Comparison of ENCODE assay signal across 6 mouse cellular contexts in genomic region chr4:3373027-3373763, GRCm38 (mm10).
DNase-seq lines count a peak whose midpoint lies in the region; ATAC-seq and TF ChIP-seq lines count a peak whose summit lies in the region.
"Not testable (repeated sequence)": the region's sequence is repeated elsewhere in the genome, so short reads cannot be mapped to it uniquely, and the experiment has no call there.

No protein-coding gene starts in this region.

- not testable (repeated sequence) for H3K9me3 ChIP-seq in liver, postnatal 0 days (ENCODE audit: low read length)

- H3K9ac ChIP-seq in liver, postnatal 0 days (replicated peaks), result not testable (repeated sequence)

- TF ChIP-seq CTCF in kidney, adult 2 months (conservative IDR thresholded peaks at IDR 0.05; ENCODE audit: insufficient read depth, insufficient read length, low read depth, low read length); liver, postnatal 0 days (IDR thresholded peaks at IDR 0.05; ENCODE audit: low read depth): not testable (repeated sequence)

- not testable (repeated sequence) for H3K4me3 ChIP-seq in kidney, adult 2 months (ENCODE audit: insufficient read depth, low read depth, low read length); liver, postnatal 0 days (ENCODE audit: low read depth, low read length)

- not testable (repeated sequence) for TF ChIP-seq EP300 in liver, postnatal 0 days (IDR thresholded peaks at IDR 0.05; ENCODE audit: low read depth)

- 26% methylated on average over 8 of the region's 8 CpGs for WGBS in kidney, adult 2 months
- 47% methylated on average over 8 of the region's 8 CpGs for WGBS in liver, postnatal 0 days (ENCODE audit: insufficient replicate concordance)

- H3K4me2 ChIP-seq in liver, postnatal 0 days (ENCODE audit: low read depth, low read length), result not testable (repeated sequence)

- peak overlapping the region; percentile 31; the same call in 1 of the 2 replicates for H3K27ac ChIP-seq in kidney, adult 2 months (ENCODE audit: insufficient read depth, low read depth, low read length)
- H3K27ac ChIP-seq in liver, postnatal 0 days (ENCODE audit: low read depth), result not testable (repeated sequence)

- peak; percentile 6 for DNase-seq in adrenal gland, adult 2 months
- peak; percentile 2 for DNase-seq in forelimb bud, embryonic 11.5 days (ENCODE audit: low read depth, low spot score)
- peak; percentile 32 for DNase-seq in kidney, adult 2 months
- DNase-seq in kidney, postnatal 10 days, result peak; percentile 29
- peak; percentile 17 for DNase-seq in liver
- peak; percentile 32 for DNase-seq in liver, postnatal 0 days

- not testable (repeated sequence) for H3K36me3 ChIP-seq in kidney, adult 2 months (ENCODE audit: control insufficient read depth, insufficient read depth, low read length); liver, postnatal 0 days (replicated peaks; ENCODE audit: insufficient read depth, low read length)

- ATAC-seq in liver, postnatal 0 days, result peak; percentile 64

- not testable (repeated sequence) for TF ChIP-seq POLR2A in kidney, adult 2 months (IDR thresholded peaks at IDR 0.05; ENCODE audit: low read depth, low read length)

- not testable (repeated sequence) for H3K27me3 ChIP-seq in kidney, adult 2 months (replicated peaks; ENCODE audit: control insufficient read depth, insufficient read depth, low read length); liver, postnatal 0 days (ENCODE audit: insufficient read depth, low read length)

- not testable (repeated sequence) for H3K4me1 ChIP-seq in kidney, adult 2 months (ENCODE audit: control insufficient read depth, insufficient read depth, low read length); liver, postnatal 0 days (ENCODE audit: insufficient read depth)
